Mouse (Mus musculus): ENCODE data around the gene Crbn.

DNA sequence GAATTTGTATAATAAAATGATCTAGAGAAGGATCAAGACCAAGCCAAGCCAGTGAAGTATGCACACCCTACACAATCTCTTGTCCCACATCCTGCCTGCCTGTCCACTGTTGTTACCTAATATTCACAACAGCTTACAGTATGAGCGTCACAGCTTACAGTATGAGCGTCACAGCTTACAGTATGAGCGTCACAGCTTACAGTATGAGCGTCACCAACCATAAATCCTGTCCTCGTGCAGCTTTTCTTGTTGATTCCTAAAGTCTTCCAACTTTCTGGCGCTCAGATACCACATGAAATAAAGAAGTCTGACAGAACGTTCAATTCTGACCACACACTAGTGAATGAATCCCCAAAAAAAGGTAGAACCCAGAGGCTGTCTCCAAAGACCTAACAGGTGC is 6.8 kb downstream of the Crbn start:
- TF ChIP-seq CTCF (IDR thresholded peaks at IDR 0.05; ENCODE audit: low read depth), result no peak
- no peak for TF ChIP-seq EP300 (IDR thresholded peaks at IDR 0.05; ENCODE audit: low read depth)
